Mouse (Mus musculus) hindbrain, postnatal 0 days (tissue): ENCODE results near the gene Lancl2. TPM values are rescaled to one million over a fixed set of nuclear protein-coding genes. Genes with fewer than 3 reads are reported as not detected.

Experiments used
- ATAC-seq: fragments of 200-750 bp; cut with Nextera tagmentation; 2 replicates; pipeline ENCODE4 v1.8.0; 2017; ENCODE audit warnings: mild to moderate bottlenecking, moderate TSS enrichment, moderate library complexity
- DNase-seq: peaks from one replicate; pipeline ENCODE4 v3.0.0-alpha.2; 2015; ENCODE audit warnings: low spot score
- H3K27ac ChIP-seq: fragments of 300-500 bp; sonication (generic); 2 replicates; pipeline ENCODE4 v1.5.1; 2014; ENCODE audit warnings: mild to moderate bottlenecking
- H3K27me3 ChIP-seq: fragments of 300-500 bp; sonication (generic); 2 replicates; pipeline ENCODE4 v1.6.1; 2014; ENCODE audit warnings: low read length, mixed read lengths; ENCODE audit not compliant: insufficient read depth
- H3K36me3 ChIP-seq: fragments of 300-500 bp; sonication (generic); 2 replicates; pipeline ENCODE4 v1.6.1; 2014; ENCODE audit warnings: low read length, mixed read lengths; ENCODE audit not compliant: insufficient read depth
- H3K4me1 ChIP-seq: fragments of 300-500 bp; sonication (generic); 2 replicates; pipeline ENCODE4 v1.6.1; 2014; ENCODE audit warnings: antibody characterized with exemption, low read length, mixed read lengths; ENCODE audit not compliant: insufficient read depth
- H3K4me2 ChIP-seq: fragments of 300-500 bp; sonication (generic); 2 replicates; pipeline ENCODE4 v1.6.1; 2014; ENCODE audit warnings: low read depth, mild to moderate bottlenecking, low read length, moderate library complexity, mixed read lengths
- H3K4me3 ChIP-seq: fragments of 300-500 bp; sonication (generic); 2 replicates; pipeline ENCODE4 v1.5.1; 2014; ENCODE audit warnings: low read length
- H3K9ac ChIP-seq: fragments of 300-500 bp; sonication (generic); replicated peaks from 2 replicates; pipeline ENCODE4 v1.6.1; 2014; ENCODE audit warnings: mild to moderate bottlenecking, low read length, moderate library complexity, mixed read lengths
- H3K9me3 ChIP-seq: fragments of 300-500 bp; sonication (generic); 2 replicates; pipeline ENCODE4 v1.6.1; 2016; ENCODE audit warnings: low read length, mixed read lengths
- CTCF ChIP-seq: IDR thresholded peaks from 2 replicates; pipeline ENCODE4 v1.5.1; 2016; ENCODE audit warnings: antibody characterized with exemption, control low read depth, low read depth
- WGBS: fragments of 180-500 bp; shearing (Covaris S2); extraction: QIAGEN DNeasy Blood & Tissue Kit; methylation state at CpG from one replicate; pipeline ENCODE4 v1.1.7; 2014; 5-methylcytosine and 5-hydroxymethylcytosine counted together
- polyA plus RNA-seq: library from polyadenylated mRNA; unstranded; fragments of >200 nt; fragmentation: Nextera tagmentation; extraction: Ambion mirVana; gene quantifications from 2 replicates; pipeline ENCODE4 v1.2.1, GENCODE M21; 2015
- total RNA-seq: library from RNA; depleted of rRNA; stranded (reverse); fragments of >200 nt; gene quantifications from 2 replicates; pipeline ENCODE4 v1.2.3, GENCODE M21; 2014

Lancl2 gene
- total and polyA plus RNA-seq, 2 experiments from 2014 or later: 76.8 to 88.6 TPM

DNA sequence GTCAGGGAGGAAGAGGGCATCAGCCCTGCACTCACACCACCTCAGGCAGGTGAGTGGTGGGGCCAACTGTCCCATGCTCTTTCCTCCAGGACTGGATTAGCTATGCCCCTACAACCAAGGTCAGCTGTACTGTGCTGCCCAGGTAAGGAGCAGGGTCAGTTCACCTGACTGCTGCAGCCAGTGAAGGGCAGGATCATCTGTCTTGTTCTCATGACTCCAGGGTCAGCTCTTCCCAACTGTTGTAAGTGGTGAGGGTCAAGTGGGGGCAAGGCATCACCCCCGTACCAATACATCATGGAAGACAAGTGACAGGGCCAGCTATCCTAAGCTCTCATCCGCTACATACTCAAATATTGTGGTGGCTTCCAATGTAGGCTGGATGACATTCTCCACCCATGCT, 41.8 kb downstream of the Lancl2 start:
- TF ChIP-seq CTCF: no peak
- H3K27ac ChIP-seq: no peak overlapping the region
- H3K9me3 ChIP-seq: no peaks in the 10 kb centered on the region
- 98% methylated on average over 2 of the region's 2 CpGs for WGBS
- no peaks in the 10 kb centered on the region for H3K4me1 ChIP-seq
- DNase-seq: no peak
- no peak overlapping the region for H3K4me2 ChIP-seq
- no peaks in the 10 kb centered on the region for H3K27me3 ChIP-seq
- H3K9ac ChIP-seq: no peak overlapping the region
- no peak overlapping the region for H3K4me3 ChIP-seq
- H3K36me3 ChIP-seq: peaks cover 5% of the 10 kb centered on the region; the same call in 1 of the 2 replicates
- no peak for ATAC-seq

DNA sequence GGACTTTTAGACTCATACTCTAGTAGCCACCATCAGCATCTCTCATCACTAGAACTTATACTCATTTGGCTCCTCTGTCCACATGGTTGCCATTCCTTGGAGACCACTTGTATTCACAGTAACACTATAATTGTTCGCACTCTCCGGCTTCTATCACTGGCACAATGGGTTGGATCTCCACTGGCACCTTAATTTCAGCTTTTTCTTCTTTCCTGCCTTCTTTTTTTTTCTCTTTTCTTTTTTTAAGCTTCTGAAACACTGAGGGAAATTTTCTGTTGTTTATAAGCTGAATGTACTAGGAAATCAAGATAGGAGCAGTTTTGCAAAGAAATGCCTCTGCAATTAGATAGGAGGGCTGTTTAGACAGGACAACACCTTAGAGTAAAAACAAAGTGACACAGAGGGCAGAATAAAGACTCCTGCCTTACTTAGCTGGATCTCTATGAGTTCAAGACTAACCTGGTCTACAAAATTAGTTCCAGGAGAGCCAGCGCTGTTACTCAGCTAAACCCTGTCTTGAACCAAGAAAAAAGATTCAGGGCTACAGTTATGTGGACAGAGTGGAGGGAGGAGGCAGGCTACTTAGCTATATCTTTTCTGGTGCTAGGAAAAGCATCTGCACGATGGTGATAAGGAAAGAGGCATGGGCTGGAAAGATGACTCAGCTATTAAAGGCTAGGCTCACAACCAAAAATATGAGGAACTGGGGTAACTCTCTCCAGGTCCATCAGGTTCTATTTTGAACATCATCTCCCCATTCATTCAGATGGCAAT, 42.8 kb downstream of the Lancl2 start:
- Histone ChIP-seq H3K4me2 (no peak overlapping the region), H3K4me1 (no peaks in the 10 kb centered on the region), H3K36me3 (peaks cover 2% of the 10 kb centered on the region; the same call in 1 of the 2 replicates), H3K27me3 (no peaks in the 10 kb centered on the region), H3K27ac (no peak overlapping the region), H3K9ac (no peak overlapping the region), H3K9me3 (no peaks in the 10 kb centered on the region), H3K4me3 (no peak overlapping the region)
- ATAC-seq: no peak
- no peak for DNase-seq
- 93% methylated on average over 4 of the region's 4 CpGs for whole genome bisulfite sequencing
- no peak for TF ChIP-seq CTCF

DNA sequence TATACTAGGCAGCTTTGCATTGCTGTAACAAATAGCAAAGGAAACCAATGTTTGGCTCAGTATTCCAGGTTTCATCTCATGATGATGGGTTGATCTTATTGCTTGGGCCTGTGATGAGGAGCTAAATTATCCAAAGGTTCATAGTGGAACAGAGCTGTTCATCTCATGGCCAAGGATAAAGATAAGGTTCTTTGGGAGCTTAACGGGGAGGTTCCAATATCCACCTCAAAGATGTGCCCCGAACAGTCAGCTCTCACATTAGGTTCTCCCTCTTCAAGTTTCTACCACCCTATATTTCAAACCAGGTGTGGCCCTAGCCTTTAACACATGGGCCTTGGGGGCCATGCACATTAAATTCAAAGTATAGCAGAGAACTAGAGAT, 43.4 kb downstream of the Lancl2 start:
- H3K27me3 ChIP-seq: no peaks in the 10 kb centered on the region
- no peaks in the 10 kb centered on the region for H3K36me3 ChIP-seq
- H3K9me3 ChIP-seq: no peaks in the 10 kb centered on the region
- ATAC-seq: no peak
- H3K27ac ChIP-seq: no peak overlapping the region
- no peak for TF ChIP-seq CTCF
- WGBS: 97% methylated on average over 2 of the region's 2 CpGs
- no peaks in the 10 kb centered on the region for H3K4me1 ChIP-seq
- no peak overlapping the region for H3K4me3 ChIP-seq
- no peak overlapping the region for H3K4me2 ChIP-seq
- no peak overlapping the region for H3K9ac ChIP-seq
- DNase-seq: no peak

DNA sequence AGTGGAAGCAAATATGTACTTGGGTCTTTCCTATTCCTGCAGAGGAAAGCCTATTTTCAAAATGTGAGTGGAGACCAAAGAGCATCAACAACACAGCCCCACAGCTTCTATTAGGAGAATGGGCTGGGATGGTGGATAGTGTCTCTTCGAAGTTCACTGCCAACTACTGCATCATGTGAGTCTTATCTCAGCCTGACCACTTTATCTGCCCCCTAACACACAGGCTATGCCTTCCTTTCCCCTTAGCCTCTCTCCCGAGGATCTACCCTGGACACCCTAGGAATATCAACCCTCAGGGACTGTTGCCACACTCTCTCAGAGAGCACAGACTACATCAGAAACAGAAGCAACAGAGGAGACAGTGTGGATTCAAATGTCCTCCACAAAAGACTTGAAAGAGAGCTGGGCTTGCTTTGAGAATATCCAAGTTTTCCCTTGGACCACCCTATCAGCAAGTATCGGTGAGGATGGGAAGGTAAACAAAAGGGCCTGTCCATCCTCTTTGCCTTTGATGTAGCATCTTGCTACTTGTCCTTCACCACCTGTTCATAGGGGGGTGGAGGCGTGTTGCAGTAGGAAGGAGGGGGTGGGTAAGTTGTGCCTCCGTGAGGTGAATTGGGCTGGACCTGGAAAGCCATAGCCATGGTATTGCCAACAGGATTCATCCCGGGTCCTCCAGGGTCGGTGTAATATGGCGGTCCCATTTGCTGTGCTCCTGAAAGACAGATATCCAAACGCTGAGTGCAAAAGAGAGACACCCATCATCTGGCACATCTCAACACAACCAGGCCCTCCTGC, 51.8 kb downstream of the Lancl2 start:
- no peak overlapping the region for H3K27ac ChIP-seq
- no peak for DNase-seq

DNA sequence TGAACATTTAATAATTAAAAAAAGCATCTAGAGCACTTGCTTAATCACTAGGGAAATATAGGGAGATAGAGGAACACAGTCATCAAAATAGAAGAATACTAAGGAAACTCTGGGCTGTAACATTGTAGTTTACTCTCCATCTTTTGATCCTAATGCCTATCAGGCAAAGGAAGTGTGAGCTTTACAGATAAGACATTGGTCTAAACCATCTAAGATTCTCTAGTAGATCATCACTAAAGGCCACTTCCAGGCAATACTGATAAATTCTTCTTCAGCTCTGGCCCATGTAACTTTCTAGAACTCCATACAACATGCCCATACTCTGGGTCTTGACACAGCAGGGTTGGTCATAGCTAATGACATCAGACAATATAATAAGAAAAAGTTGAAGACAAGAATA, 60.7 kb downstream of the Lancl2 start:
- Histone ChIP-seq H3K4me2 (no peak overlapping the region), H3K27me3 (no peaks in the 10 kb centered on the region), H3K36me3 (peaks cover 17% of the 10 kb centered on the region), H3K9ac (no peak overlapping the region), H3K4me3 (no peak overlapping the region), H3K9me3 (no peaks in the 10 kb centered on the region), H3K27ac (no peak overlapping the region), H3K4me1 (no peaks in the 10 kb centered on the region)
- DNase-seq (no peak), ATAC-seq (no peak)
- no peak for TF ChIP-seq CTCF

More for the DNA sequence above, 51.8 kb downstream of the Lancl2 start:
- TF ChIP-seq CTCF: no peak
- Histone ChIP-seq H3K4me1 (no peaks in the 10 kb centered on the region), H3K9me3 (no peaks in the 10 kb centered on the region), H3K4me3 (no peak overlapping the region), H3K27me3 (no peaks in the 10 kb centered on the region), H3K36me3 (peaks cover 15% of the 10 kb centered on the region), H3K4me2 (no peak overlapping the region), H3K9ac (no peak overlapping the region)
- WGBS: 91% methylated on average over 9 of the region's 9 CpGs
- ATAC-seq: no peak

DNA sequence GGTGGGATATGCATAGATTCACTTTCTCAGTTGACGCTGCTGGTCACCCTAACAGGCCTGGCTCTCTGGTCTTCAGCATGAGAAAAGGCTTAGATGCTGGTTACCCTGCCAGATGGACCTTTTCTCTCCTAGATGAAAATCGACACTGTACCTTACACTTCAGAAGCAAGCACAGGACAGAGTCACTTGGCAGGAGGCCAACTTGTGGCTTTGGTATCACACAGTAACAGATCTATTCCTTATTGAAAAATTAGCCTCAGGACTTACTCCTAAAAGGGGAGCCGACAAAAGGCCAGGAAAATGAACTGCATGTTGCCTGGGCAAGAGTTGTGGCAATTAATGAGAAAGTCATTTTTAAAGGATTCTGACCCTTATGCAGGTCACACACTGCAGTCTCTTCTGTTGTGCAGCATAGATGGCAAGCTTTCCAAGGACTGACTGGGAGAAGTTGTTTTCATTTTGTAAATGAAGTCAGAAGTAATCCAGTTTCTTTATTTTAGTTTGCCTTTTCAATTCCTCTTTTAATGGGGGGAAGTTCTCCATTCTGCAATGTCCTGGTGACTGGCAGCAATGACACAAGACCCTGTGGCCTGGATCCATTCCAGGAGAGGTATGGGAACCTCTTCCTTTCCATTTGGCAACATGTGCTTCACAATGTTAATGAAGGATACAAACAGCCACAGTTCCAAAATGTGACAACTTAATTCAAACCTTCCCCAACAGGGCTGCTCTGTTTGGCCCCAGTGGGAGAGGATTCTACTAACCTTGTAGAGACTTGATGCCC, 62.9 kb downstream of the Lancl2 start:
- WGBS: 45% methylated on average over 3 of the region's 3 CpGs
- DNase-seq: peak; percentile 23
- no peak for ATAC-seq

More for the DNA sequence above, 62.9 kb downstream of the Lancl2 start:
- H3K36me3 ChIP-seq: peaks cover 12% of the 10 kb centered on the region; the same call in 1 of the 2 replicates
- TF ChIP-seq CTCF: no peak
- H3K9me3 ChIP-seq: no peaks in the 10 kb centered on the region
- no peak overlapping the region for H3K9ac ChIP-seq
- no peak overlapping the region for H3K4me2 ChIP-seq
- no peaks in the 10 kb centered on the region for H3K4me1 ChIP-seq
- no peaks in the 10 kb centered on the region for H3K27me3 ChIP-seq
- H3K27ac ChIP-seq: no peak overlapping the region
- H3K4me3 ChIP-seq: no peak overlapping the region
